In the genomic region with DNA sequence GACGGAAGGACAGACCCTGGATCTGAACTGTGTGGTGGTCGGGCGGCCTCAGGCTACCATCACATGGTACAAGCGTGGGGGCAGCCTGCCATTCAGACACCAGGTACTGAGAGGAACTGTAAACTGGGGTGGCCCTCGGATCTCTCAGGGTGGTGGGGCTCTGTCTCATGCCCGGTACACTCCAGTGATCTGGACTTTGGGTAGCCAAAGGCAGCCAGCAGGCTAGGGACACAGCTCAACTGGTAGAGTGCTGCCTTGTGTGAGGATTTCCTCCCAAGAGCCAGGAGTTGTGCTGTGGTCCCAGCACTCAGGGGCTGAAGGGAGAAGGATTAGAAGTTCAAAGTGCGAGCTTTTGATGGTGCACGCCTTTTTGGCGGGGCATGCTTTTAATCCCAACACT, we compare ENCODE assay signal across 19 mouse cellular contexts. TPM values are rescaled to one million over a fixed set of nuclear protein-coding genes. Genes with fewer than 3 reads are reported as not detected.
DNase-seq lines count a peak whose midpoint lies in the region; ATAC-seq lines count a peak whose summit lies in the region.
"Had no signal": no experiment of that assay in that cellular context is flagged by ENCODE, and none has a peak within 500 bp of the region (broad histone marks: within the 10 kb centered on the region; RNA-seq: fewer than 3 reads in every experiment).

No protein-coding gene starts in this region.

- H3K4me1 ChIP-seq in kidney, embryonic 14.5 days (ENCODE audit: control insufficient read depth, insufficient read depth, low read length) = no peaks in the 10 kb centered on the region
- H3K4me1 ChIP-seq: embryonic facial prominence, embryonic 10.5 days; embryonic facial prominence, embryonic 12.5 days; forebrain, embryonic 13.5 days had no signal

- no peaks in the 10 kb centered on the region for H3K9me3 ChIP-seq in kidney, embryonic 14.5 days (ENCODE audit: control insufficient read depth, low read length)
- H3K9me3 ChIP-seq: embryonic facial prominence, embryonic 10.5 days; embryonic facial prominence, embryonic 12.5 days; forebrain, embryonic 13.5 days; G1E had no signal

- H3K27ac ChIP-seq in kidney, embryonic 14.5 days (ENCODE audit: low read depth, low read length) = no peak overlapping the region
- H3K27ac ChIP-seq: embryonic facial prominence, embryonic 10.5 days; embryonic facial prominence, embryonic 12.5 days; forebrain, embryonic 13.5 days had no signal

- ATAC-seq in kidney, embryonic 14.5 days (ENCODE audit: low FRiP score, low TSS enrichment) = no peak
- ATAC-seq: activated CD4-positive, CD25-positive, alpha-beta regulatory T cell, adult 4 months; CD4-positive, CD25-positive, alpha-beta regulatory T cell, adult 4 months; forebrain, embryonic 13.5 days; Patski had no signal

- H3K4me2 ChIP-seq in kidney, embryonic 14.5 days (replicated peaks; ENCODE audit: low read depth, low read length) = no peak overlapping the region
- H3K4me2 ChIP-seq: embryonic facial prominence, embryonic 12.5 days; forebrain, embryonic 13.5 days had no signal

- 97% methylated on average over 9 of the region's 9 CpGs for WGBS in kidney, embryonic 14.5 days

- DNase-seq in kidney, adult 18-20 months = peak; percentile 16
- peak; percentile 14 to 18 for DNase-seq in kidney, adult 8-10 months
- no peak for DNase-seq in kidney, postnatal 4 days
- peak; percentile 53 for DNase-seq in kidney, postnatal 14 days
- no peak for DNase-seq in kidney, postnatal 10 days
- DNase-seq in kidney, postnatal 36 days = peak; percentile 40 to 41
- DNase-seq: adrenal gland, adult 8-10 months had no signal

- peaks cover 99% of the 10 kb centered on the region for H3K36me3 ChIP-seq in kidney, embryonic 14.5 days (ENCODE audit: control insufficient read depth, insufficient read depth, low read length)
- H3K36me3 ChIP-seq: G1E had no signal

- H3K9ac ChIP-seq in kidney, embryonic 14.5 days (ENCODE audit: low read depth, low read length) = no peak overlapping the region
- H3K9ac ChIP-seq: embryonic facial prominence, embryonic 12.5 days; forebrain, embryonic 13.5 days had no signal

- no peaks in the 10 kb centered on the region for H3K27me3 ChIP-seq in kidney, embryonic 14.5 days (ENCODE audit: control insufficient read depth, insufficient read depth, low read length)
- H3K27me3 ChIP-seq: CH12.LX; embryonic facial prominence, embryonic 12.5 days; forebrain, embryonic 13.5 days; Patski had no signal

- no peak overlapping the region for H3K4me3 ChIP-seq in kidney, embryonic 14.5 days (ENCODE audit: low read length)
- H3K4me3 ChIP-seq: embryonic facial prominence, embryonic 10.5 days; embryonic facial prominence, embryonic 12.5 days; forebrain, embryonic 13.5 days had no signal

RNA-seq across cellular contexts. Expression of gene Ldlrad2, which starts 28.8 kb away (rescaled TPM):
- not detected in 2 replicates for polyA plus RNA-seq in kidney, embryonic 14.5 days (2014; fragmentation: Nextera tagmentation; extraction: Ambion mirVana)
- polyA plus RNA-seq: activated CD4-positive, CD25-positive, alpha-beta regulatory T cell, adult 4 months; CD4-positive, CD25-positive, alpha-beta regulatory T cell, adult 4 months; cerebellum, adult 2 months; cortical plate, adult 2 months; embryonic facial prominence, embryonic 10.5 days; embryonic facial prominence, embryonic 12.5 days; forebrain, embryonic 11.5 days; forebrain, embryonic 13.5 days; G1E; Patski had no signal

RNA-seq across cellular contexts. Expression of gene Usp48, which starts 48.0 kb away (rescaled TPM):
- polyA plus RNA-seq in kidney, embryonic 14.5 days (2014; fragmentation: Nextera tagmentation; extraction: Ambion mirVana) = 58.3 and 91.2 TPM in 2 replicates

Comparison
In these comparisons a context has a peak if more than half of its experiments do, and no peak if none do; other contexts are left out.
1. DNase-seq: peak in kidney, adult 18-20 months (single experiment), kidney, adult 8-10 months (2 of 2), kidney, postnatal 14 days (single experiment) and kidney, postnatal 36 days (2 of 2); none in kidney, postnatal 4 days (0 of 2) and kidney, postnatal 10 days (single experiment).